Mouse (Mus musculus) stomach, postnatal 0 days (tissue): ENCODE measurements around the gene Synpr. TPM values are rescaled to one million over a fixed set of nuclear protein-coding genes. Genes with fewer than 3 reads are reported as not detected.
"Not testable (repeated sequence)": the region's sequence is repeated elsewhere in the genome, so short reads cannot be mapped to it uniquely, and the experiment has no call there.

ENCODE experiments used
- ATAC-seq: fragments of 200-750 bp; cut with Nextera tagmentation; 2 replicates; pipeline ENCODE4 v1.8.0; 2017; ENCODE audit not compliant: low FRiP score, low TSS enrichment
- DNase-seq: peaks from one replicate; pipeline ENCODE4 v3.0.0-alpha.2; 2016; ENCODE audit warnings: low spot score
- H3K27ac ChIP-seq: fragments of 300-500 bp; sonication (generic); replicated peaks from 2 replicates; pipeline ENCODE4 v1.5.1; 2014; ENCODE audit warnings: mild to moderate bottlenecking, control low read depth
- H3K27me3 ChIP-seq: fragments of 300-500 bp; sonication (generic); 2 replicates; pipeline ENCODE4 v1.6.1; 2014; ENCODE audit warnings: low read length; ENCODE audit not compliant: control insufficient read depth, insufficient read depth
- H3K36me3 ChIP-seq: fragments of 300-500 bp; sonication (generic); 2 replicates; pipeline ENCODE4 v1.6.1; 2014; ENCODE audit warnings: low read length, mixed read lengths; ENCODE audit not compliant: control insufficient read depth, insufficient read depth
- H3K4me1 ChIP-seq: fragments of 300-500 bp; sonication (generic); replicated peaks from 2 replicates; pipeline ENCODE4 v1.6.1; 2014; ENCODE audit warnings: antibody characterized with exemption; ENCODE audit not compliant: control insufficient read depth, insufficient read depth
- H3K4me2 ChIP-seq: fragments of 300-500 bp; sonication (generic); replicated peaks from 2 replicates; pipeline ENCODE4 v1.6.1; 2014; ENCODE audit warnings: low read depth, mild to moderate bottlenecking, control low read depth, moderate library complexity
- H3K4me3 ChIP-seq: fragments of 300-500 bp; sonication (generic); 2 replicates; pipeline ENCODE4 v1.5.1; 2014; ENCODE audit warnings: low read depth, low read length, control low read depth
- H3K9ac ChIP-seq: fragments of 300-500 bp; sonication (generic); 2 replicates; pipeline ENCODE4 v1.6.1; 2014; ENCODE audit warnings: mild to moderate bottlenecking, low read length, control low read depth, mixed read lengths
- H3K9me3 ChIP-seq: fragments of 300-500 bp; sonication (generic); 2 replicates; pipeline ENCODE4 v1.6.1; 2016; ENCODE audit warnings: low read length; ENCODE audit not compliant: control insufficient read depth
- CTCF ChIP-seq: IDR thresholded peaks from 2 replicates; pipeline ENCODE4 v1.5.1; 2016; ENCODE audit warnings: antibody characterized with exemption, low read depth, mild to moderate bottlenecking, moderate library complexity
- EP300 ChIP-seq: optimal IDR thresholded peaks from 2 replicates; pipeline ENCODE3; 2016; ENCODE audit warnings: antibody characterized with exemption
- WGBS: fragments of 180-500 bp; shearing (Covaris S2); extraction: QIAGEN DNeasy Blood & Tissue Kit; methylation state at CpG from one replicate; pipeline ENCODE4 v1.1.7; 2014; 5-methylcytosine and 5-hydroxymethylcytosine counted together
- polyA plus RNA-seq: library from polyadenylated mRNA; unstranded; fragments of >200 nt; fragmentation: Nextera tagmentation; extraction: Ambion mirVana; gene quantifications from 2 replicates; pipeline ENCODE4 v1.2.1, GENCODE M21; 2015

Synpr gene
- polyA plus RNA-seq: 1.0 and 1.3 TPM in 2 replicates

DNA sequence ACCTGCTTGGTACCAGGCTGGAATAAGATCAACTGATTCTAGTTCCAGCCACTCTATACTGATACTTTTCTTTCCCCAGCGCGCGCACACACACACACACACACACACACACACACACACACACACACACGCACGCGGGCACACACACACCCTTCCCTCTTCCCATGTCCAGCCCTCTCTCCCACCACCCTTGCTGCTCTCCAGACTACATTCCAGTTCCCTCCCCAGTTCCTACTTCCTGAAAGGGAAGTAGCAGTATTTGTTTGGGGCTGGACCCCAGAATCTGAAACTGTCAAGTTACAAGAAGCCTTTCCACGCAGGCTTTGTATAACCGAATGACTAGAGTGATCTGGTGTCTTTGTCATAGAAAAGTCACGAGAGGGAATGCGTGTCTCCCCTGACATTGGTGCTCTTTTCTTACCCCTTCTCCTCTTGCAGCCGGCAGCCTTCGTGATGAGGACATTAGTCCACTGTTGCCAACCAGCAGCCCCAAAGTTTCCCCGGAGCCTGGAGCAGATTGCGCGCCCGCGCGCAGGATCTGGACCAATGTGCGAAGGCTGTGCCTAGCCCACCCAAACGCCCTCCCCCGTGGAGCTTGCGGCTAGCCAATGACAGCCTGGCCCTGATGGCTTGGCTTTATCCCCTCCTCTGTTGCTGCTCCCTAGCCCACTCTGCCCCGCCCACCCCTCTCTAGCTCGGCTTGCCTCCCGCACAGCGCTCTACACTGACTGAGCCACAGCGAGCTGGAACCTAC is at the start of gene Synpr:
Synpr (plus strand) TSS at position 690 of the 754 bp plus-strand sequence.
- DNase-seq: peak; percentile 58
- H3K4me3 ChIP-seq: peak within 1 kb of the TSS; percentile 25
- no peaks in the 10 kb centered on the region for H3K27me3 ChIP-seq
- H3K4me2 ChIP-seq: peak within 1 kb of the TSS; percentile 60
- TF ChIP-seq CTCF (no peak), EP300 (no peak)
- 2% methylated on average over 27 of the region's 27 CpGs for WGBS
- H3K36me3 ChIP-seq: no peaks in the 10 kb centered on the region
- ATAC-seq: peak; percentile 88
- no peak within 1 kb of the TSS; the same call in 1 of the 2 replicates for H3K9ac ChIP-seq
- H3K27ac ChIP-seq: no peak within 1 kb of the TSS
- H3K9me3 ChIP-seq: no peaks in the 10 kb centered on the region
- H3K4me1 ChIP-seq: no peaks in the 10 kb centered on the region

DNA sequence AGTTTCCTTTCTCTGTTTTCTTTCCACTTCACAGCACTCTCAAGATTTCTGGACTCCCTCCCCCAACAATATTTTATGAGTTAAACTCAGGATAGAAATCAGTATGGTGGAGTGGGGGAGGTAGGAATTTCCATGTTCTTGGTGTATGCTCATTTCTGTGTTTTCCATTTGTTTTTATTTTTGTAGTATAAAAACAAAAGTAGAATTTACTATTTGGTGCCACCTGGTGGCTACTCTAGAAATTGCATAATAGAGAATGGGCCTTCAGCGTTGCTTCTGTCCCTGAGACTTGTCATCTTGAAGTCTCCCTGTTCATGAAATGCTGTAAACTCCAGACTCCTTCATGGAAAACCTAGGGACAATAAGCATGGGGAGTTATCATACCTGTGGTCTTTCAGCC is 47.7 kb upstream of the Synpr start:
- no peaks in the 10 kb centered on the region for H3K4me1 ChIP-seq
- no peaks in the 10 kb centered on the region for H3K27me3 ChIP-seq
- no peak overlapping the region for H3K4me3 ChIP-seq
- DNase-seq: no peak
- no peak overlapping the region for H3K9ac ChIP-seq
- H3K9me3 ChIP-seq: no peaks in the 10 kb centered on the region
- WGBS: 5% methylated on average over 1 of the region's 1 CpGs
- H3K4me2 ChIP-seq: no peak overlapping the region
- H3K36me3 ChIP-seq: no peaks in the 10 kb centered on the region
- TF ChIP-seq CTCF (peak; percentile 67), EP300 (no peak)
- no peak for ATAC-seq
- no peak overlapping the region for H3K27ac ChIP-seq

DNA sequence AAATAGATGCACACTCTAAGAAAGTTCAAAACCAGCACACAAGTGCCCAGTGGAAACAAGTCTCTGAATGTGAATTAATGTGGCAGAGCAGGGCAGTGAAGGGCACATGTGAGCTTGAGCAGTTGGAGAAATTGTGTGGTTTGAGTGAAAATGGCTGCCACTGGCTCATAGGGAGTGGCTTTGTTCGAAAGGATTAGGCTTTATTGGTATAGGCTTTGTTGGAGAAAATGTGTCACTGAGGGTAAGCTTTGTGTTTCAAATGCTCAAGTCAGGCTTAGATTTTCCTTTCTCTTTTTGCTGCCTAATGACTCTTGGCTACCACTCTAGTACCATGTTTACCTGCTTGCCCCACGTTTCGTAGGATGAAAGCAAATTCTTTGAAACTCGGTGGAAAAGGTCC is 37.1 kb upstream of the Synpr start:
- no peaks in the 10 kb centered on the region for H3K27me3 ChIP-seq
- H3K36me3 ChIP-seq: no peaks in the 10 kb centered on the region
- H3K4me2 ChIP-seq: no peak overlapping the region
- H3K4me1 ChIP-seq: no peaks in the 10 kb centered on the region
- TF ChIP-seq EP300 (no peak), CTCF (no peak)
- ATAC-seq (no peak), DNase-seq (no peak)
- H3K9me3 ChIP-seq: no peaks in the 10 kb centered on the region
- H3K9ac ChIP-seq: no peak overlapping the region
- WGBS: 59% methylated on average over 4 of the region's 4 CpGs
- no peak overlapping the region for H3K27ac ChIP-seq
- H3K4me3 ChIP-seq: no peak overlapping the region

DNA sequence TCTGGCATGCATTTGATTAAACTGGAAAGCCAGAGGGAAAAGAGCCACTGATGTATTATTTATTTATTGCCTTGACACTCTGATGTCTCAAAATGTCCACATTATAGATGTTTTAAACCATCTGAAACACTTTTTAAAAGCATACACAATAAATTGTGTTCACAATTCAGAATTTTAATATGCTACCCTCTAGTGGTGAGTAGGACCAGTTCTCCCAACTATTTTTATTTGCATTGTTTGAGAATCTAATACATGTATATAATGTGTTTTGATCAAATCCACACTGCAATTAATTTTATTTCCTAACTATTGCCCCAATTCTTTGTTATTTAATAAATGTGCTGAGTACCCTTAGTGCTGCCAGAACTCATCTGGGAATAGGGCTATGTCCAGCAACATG is 35.2 kb upstream of the Synpr start:
- no peak for DNase-seq
- no peak overlapping the region for H3K27ac ChIP-seq
- no peak overlapping the region for H3K9ac ChIP-seq
- no peaks in the 10 kb centered on the region for H3K9me3 ChIP-seq
- H3K36me3 ChIP-seq: no peaks in the 10 kb centered on the region
- no peak overlapping the region for H3K4me2 ChIP-seq
- no peaks in the 10 kb centered on the region for H3K4me1 ChIP-seq
- ATAC-seq: no peak
- H3K4me3 ChIP-seq: no peak overlapping the region
- H3K27me3 ChIP-seq: no peaks in the 10 kb centered on the region
- TF ChIP-seq CTCF: peak; percentile 13; the same call in 1 of the 2 replicates
- TF ChIP-seq EP300: no peak

DNA sequence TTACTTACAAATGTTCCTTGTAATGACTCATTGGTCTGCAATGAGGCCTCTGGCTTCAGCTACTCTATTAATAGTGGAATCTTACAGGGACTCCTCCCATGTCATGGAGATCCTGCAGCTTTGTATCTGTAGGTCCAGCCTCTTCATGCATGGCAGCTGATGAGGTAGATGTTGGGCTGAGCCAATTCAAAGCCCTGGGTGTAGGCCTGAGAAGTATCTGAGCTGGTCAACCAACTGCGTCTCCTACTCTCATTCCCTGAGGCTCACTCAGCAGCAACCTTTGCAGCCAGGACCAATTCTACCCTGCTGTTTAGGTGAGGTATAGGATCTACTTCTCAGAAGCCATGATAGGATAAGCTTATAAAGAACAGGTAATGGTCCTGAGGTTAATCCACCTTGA is 32.0 kb upstream of the Synpr start:
- WGBS: 97% methylated on average over 1 of the region's 1 CpGs
- Histone ChIP-seq H3K4me1 (no peaks in the 10 kb centered on the region), H3K9ac (no peak overlapping the region), H3K4me3 (no peak overlapping the region), H3K27ac (no peak overlapping the region), H3K27me3 (no peaks in the 10 kb centered on the region), H3K9me3 (no peaks in the 10 kb centered on the region), H3K4me2 (no peak overlapping the region), H3K36me3 (no peaks in the 10 kb centered on the region)
- DNase-seq (no peak), ATAC-seq (no peak)
- TF ChIP-seq CTCF: no peak
- TF ChIP-seq EP300: no peak

DNA sequence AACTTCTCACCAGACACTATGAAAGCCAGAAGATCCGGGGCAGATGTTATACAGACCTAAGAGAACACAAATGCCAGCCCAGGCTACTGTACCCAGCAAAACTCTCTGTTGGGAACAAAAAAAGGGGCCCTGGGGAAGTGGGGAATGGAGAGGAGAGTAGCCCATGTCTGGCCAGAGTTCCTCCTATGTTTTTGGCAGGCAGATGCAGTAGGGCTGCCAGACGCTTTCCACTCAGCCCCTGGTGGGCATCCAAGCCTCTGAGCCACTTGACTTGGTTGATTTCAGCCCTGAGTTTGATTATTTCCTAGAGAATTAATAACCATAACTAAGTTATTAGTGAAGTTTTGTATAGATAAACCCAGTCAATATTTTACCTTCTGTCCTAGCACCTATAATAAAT is 29.8 kb upstream of the Synpr start:
- H3K9ac ChIP-seq, H3K9me3 ChIP-seq, DNase-seq, H3K27me3 ChIP-seq, H3K4me3 ChIP-seq, H3K4me2 ChIP-seq, H3K27ac ChIP-seq, H3K36me3 ChIP-seq, ATAC-seq, H3K4me1 ChIP-seq: not testable (repeated sequence)
- WGBS: 72% methylated on average over 2 of the region's 2 CpGs
